Mouse (Mus musculus): ENCODE data around the gene Gpr173.

Gpr173 gene

GRCm38 (mm10) chrX:152306224-152306623 is 62.3 kb downstream of the Gpr173 start:
- in situ Hi-C loops (cut with MboI, MseI): no loop called here
